Mouse (Mus musculus): ENCODE results near the gene Tas1r3. TPM values are rescaled to one million over a fixed set of nuclear protein-coding genes. Genes with fewer than 3 reads are reported as not detected.

Gene Tas1r3
- polyA plus RNA-seq, 1 experiment = 1.9 TPM

- peaks cover 14% of the 10 kb centered on the region for H3K4me1 ChIP-seq (ENCODE audit: control insufficient read depth, insufficient read depth, low read length)
- H3K36me3 ChIP-seq (ENCODE audit: control insufficient read depth, insufficient read depth, low read length) = peaks cover 1% of the 10 kb centered on the region; the same call in 1 of the 2 replicates
- TF ChIP-seq CTCF (IDR thresholded peaks at IDR 0.05; ENCODE audit: control insufficient read depth, insufficient read depth, insufficient replicate concordance, low read depth, low read length) (no peak), POLR2A (IDR thresholded peaks at IDR 0.05; ENCODE audit: control insufficient read depth, low read depth, low read length) (no peak)
- no peaks in the 10 kb centered on the region for H3K27me3 ChIP-seq (ENCODE audit: control insufficient read depth, insufficient read depth, low read length)
- no peak overlapping the region for H3K27ac ChIP-seq (ENCODE audit: control insufficient read depth, insufficient read depth, low read depth, low read length)
- H3K4me3 ChIP-seq (ENCODE audit: control insufficient read depth, low read depth, low read length) = no peak overlapping the region
Measured at GRCm38 (mm10) chr4:155887674-155888073, 24.5 kb upstream of the Tas1r3 start.

DNA sequence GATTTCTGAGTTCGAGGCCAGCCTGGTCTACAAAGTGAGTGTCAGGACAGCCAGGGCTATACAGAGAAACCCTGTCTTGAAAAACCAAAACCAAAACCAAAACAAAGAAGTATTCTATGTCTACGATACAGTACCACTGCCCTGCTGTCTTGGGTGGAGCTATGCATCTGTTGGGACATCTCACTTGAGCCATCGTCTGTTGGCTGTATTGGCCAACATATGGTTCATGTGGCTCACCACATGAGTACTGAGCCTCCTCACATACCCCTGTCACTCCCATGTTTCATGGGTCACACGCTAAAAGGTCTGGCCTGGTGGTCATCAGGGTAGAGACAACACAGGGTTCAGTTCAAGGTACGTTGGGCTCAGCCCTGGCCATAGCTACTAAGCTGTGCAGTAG lies 23.2 kb upstream of the Tas1r3 start:
- no peak for TF ChIP-seq CTCF (IDR thresholded peaks at IDR 0.05; ENCODE audit: control insufficient read depth, insufficient read depth, insufficient replicate concordance, low read depth, low read length)
- no peak for TF ChIP-seq POLR2A (IDR thresholded peaks at IDR 0.05; ENCODE audit: control insufficient read depth, low read depth, low read length)
- H3K36me3 ChIP-seq (ENCODE audit: control insufficient read depth, insufficient read depth, low read length) = peaks cover 1% of the 10 kb centered on the region; the same call in 1 of the 2 replicates
- no peak overlapping the region for H3K4me3 ChIP-seq (ENCODE audit: control insufficient read depth, low read depth, low read length)
- H3K4me1 ChIP-seq (ENCODE audit: control insufficient read depth, insufficient read depth, low read length) = peaks cover 10% of the 10 kb centered on the region
- H3K27me3 ChIP-seq (ENCODE audit: control insufficient read depth, insufficient read depth, low read length) = no peaks in the 10 kb centered on the region
- no peak overlapping the region for H3K27ac ChIP-seq (ENCODE audit: control insufficient read depth, insufficient read depth, low read depth, low read length)

DNA sequence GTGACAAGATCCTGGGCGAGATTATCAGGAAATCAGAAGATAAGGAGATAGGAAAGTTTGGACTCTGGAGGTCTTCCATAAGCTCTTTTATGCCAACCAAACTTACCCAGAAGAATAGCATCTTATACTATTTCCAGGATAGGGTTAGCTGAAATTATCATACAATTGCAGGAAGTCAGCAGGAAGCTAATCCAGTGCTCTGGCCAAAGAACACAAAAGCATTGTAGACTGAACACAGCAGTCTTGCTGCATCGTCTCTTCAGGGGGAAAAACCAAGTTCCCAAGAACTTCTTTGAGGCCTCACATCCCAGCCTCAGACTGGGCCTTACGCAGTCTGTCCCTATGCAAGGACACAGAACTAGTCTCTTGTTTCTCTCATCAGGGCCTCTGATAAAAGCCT lies 20.4 kb upstream of the Tas1r3 start:
- no peak overlapping the region for H3K27ac ChIP-seq (ENCODE audit: control insufficient read depth, insufficient read depth, low read depth, low read length)
- no peak for TF ChIP-seq POLR2A (IDR thresholded peaks at IDR 0.05; ENCODE audit: control insufficient read depth, low read depth, low read length)
- no peak for TF ChIP-seq CTCF (IDR thresholded peaks at IDR 0.05; ENCODE audit: control insufficient read depth, insufficient read depth, insufficient replicate concordance, low read depth, low read length)
- no peaks in the 10 kb centered on the region for H3K27me3 ChIP-seq (ENCODE audit: control insufficient read depth, insufficient read depth, low read length)
- no peak overlapping the region for H3K4me3 ChIP-seq (ENCODE audit: control insufficient read depth, low read depth, low read length)
- H3K4me1 ChIP-seq (ENCODE audit: control insufficient read depth, insufficient read depth, low read length) = no peaks in the 10 kb centered on the region
- peaks cover 1% of the 10 kb centered on the region; the same call in 1 of the 2 replicates for H3K36me3 ChIP-seq (ENCODE audit: control insufficient read depth, insufficient read depth, low read length)

GRCm38 (mm10) chr4:155871404-155871803 lies 8.2 kb upstream of the Tas1r3 start:
- Histone ChIP-seq H3K27ac (ENCODE audit: control insufficient read depth, insufficient read depth, low read depth, low read length) (no peak overlapping the region), H3K4me1 (ENCODE audit: control insufficient read depth, insufficient read depth, low read length) (peaks cover 9% of the 10 kb centered on the region), H3K4me3 (ENCODE audit: control insufficient read depth, low read depth, low read length) (no peak overlapping the region), H3K36me3 (ENCODE audit: control insufficient read depth, insufficient read depth, low read length) (no peaks in the 10 kb centered on the region; the same call in 1 of the 2 replicates), H3K27me3 (ENCODE audit: control insufficient read depth, insufficient read depth, low read length) (no peaks in the 10 kb centered on the region)
- no peak for TF ChIP-seq CTCF (IDR thresholded peaks at IDR 0.05; ENCODE audit: control insufficient read depth, insufficient read depth, insufficient replicate concordance, low read depth, low read length)
- no peak for TF ChIP-seq POLR2A (IDR thresholded peaks at IDR 0.05; ENCODE audit: control insufficient read depth, low read depth, low read length)

- TF ChIP-seq POLR2A (IDR thresholded peaks at IDR 0.05; ENCODE audit: control insufficient read depth, low read depth, low read length) = peak; percentile 62
- TF ChIP-seq CTCF (IDR thresholded peaks at IDR 0.05; ENCODE audit: control insufficient read depth, insufficient read depth, insufficient replicate concordance, low read depth, low read length) = no peak
- H3K36me3 ChIP-seq (ENCODE audit: control insufficient read depth, insufficient read depth, low read length) = no peaks in the 10 kb centered on the region
- H3K27ac ChIP-seq (ENCODE audit: control insufficient read depth, insufficient read depth, low read depth, low read length) = peak within 1 kb of the TSS; percentile 86
- no peaks in the 10 kb centered on the region for H3K27me3 ChIP-seq (ENCODE audit: control insufficient read depth, insufficient read depth, low read length)
- H3K4me1 ChIP-seq (ENCODE audit: control insufficient read depth, insufficient read depth, low read length) = peaks cover 12% of the 10 kb centered on the region
- peak within 1 kb of the TSS; percentile 94 for H3K4me3 ChIP-seq (ENCODE audit: control insufficient read depth, low read depth, low read length)
Measured at GRCm38 (mm10) chr4:155869317-155870033, 6.3 kb upstream of the Tas1r3 start, which contains the start of the genes Cptp and Ints11. Gene Cptp, minus strand, starts transcription at chr4:155869440. Gene Ints11, plus strand, starts transcription at chr4:155869546.

GRCm38 (mm10) chr4:155868614-155869298 lies 5.6 kb upstream of the Tas1r3 start:
- no peak for TF ChIP-seq CTCF (IDR thresholded peaks at IDR 0.05; ENCODE audit: control insufficient read depth, insufficient read depth, insufficient replicate concordance, low read depth, low read length)
- no peak for TF ChIP-seq POLR2A (IDR thresholded peaks at IDR 0.05; ENCODE audit: control insufficient read depth, low read depth, low read length)
- Histone ChIP-seq H3K4me1 (ENCODE audit: control insufficient read depth, insufficient read depth, low read length) (peaks cover 12% of the 10 kb centered on the region), H3K27me3 (ENCODE audit: control insufficient read depth, insufficient read depth, low read length) (no peaks in the 10 kb centered on the region), H3K4me3 (ENCODE audit: control insufficient read depth, low read depth, low read length) (peak overlapping the region; percentile 94), H3K36me3 (ENCODE audit: control insufficient read depth, insufficient read depth, low read length) (no peaks in the 10 kb centered on the region), H3K27ac (ENCODE audit: control insufficient read depth, insufficient read depth, low read depth, low read length) (peak overlapping the region; percentile 86)

GRCm38 (mm10) chr4:155861787-155862186 lies 1.4 kb downstream of the Tas1r3 start:
- H3K27ac ChIP-seq (ENCODE audit: control insufficient read depth, insufficient read depth, low read depth, low read length) = no peak overlapping the region
- peaks cover 3% of the 10 kb centered on the region; the same call in 1 of the 2 replicates for H3K4me1 ChIP-seq (ENCODE audit: control insufficient read depth, insufficient read depth, low read length)
- H3K4me3 ChIP-seq (ENCODE audit: control insufficient read depth, low read depth, low read length) = no peak overlapping the region
- H3K36me3 ChIP-seq (ENCODE audit: control insufficient read depth, insufficient read depth, low read length) = no peaks in the 10 kb centered on the region; the same call in none of the 2 replicates
- TF ChIP-seq CTCF (IDR thresholded peaks at IDR 0.05; ENCODE audit: control insufficient read depth, insufficient read depth, insufficient replicate concordance, low read depth, low read length) (no peak), POLR2A (IDR thresholded peaks at IDR 0.05; ENCODE audit: control insufficient read depth, low read depth, low read length) (no peak)
- H3K27me3 ChIP-seq (ENCODE audit: control insufficient read depth, insufficient read depth, low read length) = no peaks in the 10 kb centered on the region

All from testis, adult 2 months (tissue).